Mouse (Mus musculus): ENCODE measurements around the gene Olfr914.

Olfr914 gene

DNA sequence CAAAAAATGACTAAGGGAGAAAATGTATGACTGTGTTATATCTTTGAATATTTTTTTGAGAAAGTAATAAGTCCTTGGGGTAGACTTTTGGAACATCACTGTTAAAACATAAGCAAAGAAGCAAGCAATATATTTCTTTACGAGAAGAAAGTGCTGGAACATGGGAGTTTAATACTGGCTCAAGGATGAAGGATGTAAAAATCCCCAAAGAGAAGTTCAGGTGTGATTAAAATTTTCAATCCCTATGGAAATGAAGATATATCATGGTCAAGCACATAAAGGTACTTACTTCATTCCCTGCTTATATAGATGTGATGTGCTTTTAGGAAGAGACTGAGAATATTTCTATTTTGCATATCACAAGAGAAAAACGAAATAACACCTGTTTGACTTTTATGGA is at the start of gene Olfr914:
TSS of gene Olfr914 (plus strand) at position 301 of the 400 bp plus-strand sequence.
- DNase-seq = no peak

DNA sequence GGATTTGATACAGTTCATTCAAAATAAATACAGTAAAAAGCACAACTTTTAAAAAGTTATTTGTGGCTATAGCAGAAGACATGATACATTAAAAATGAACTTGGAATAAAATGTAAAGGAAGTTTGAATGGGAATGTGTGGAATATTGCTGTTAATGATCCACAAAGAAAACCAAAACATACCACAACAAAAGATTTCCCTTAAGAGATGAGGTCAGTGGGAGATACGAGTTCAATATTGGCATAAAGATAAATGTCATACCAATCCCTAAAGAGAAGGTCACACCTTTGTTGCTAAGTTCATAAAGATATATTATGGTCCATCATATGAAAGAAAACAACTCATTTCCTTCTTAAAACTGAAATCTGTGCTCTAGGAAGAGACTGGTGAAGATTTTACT is 25.0 kb upstream of the Olfr914 start, which contains the start of gene Olfr912:
TSS of gene Olfr912 (plus strand) at position 301 of the 400 bp plus-strand sequence.
- DNase-seq = no peak

DNA sequence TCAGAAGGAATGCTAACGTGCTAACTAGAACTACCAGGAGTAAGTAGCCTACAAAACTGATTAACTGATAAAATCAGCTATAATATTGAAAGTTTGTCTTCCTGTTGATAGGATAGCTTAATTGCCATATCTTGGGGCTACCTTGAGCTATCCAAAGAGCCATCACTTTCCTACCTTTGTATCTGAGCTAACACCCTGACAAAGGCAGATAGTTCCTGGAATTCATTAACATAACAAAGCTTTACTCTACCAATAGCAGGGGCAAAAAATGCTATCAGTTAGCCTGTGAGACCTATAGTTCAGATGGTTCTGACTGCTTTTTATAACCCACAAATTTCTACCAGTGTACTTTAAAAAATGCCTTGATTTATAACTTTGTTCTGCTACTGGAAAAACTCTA is 13.8 kb upstream of the Olfr914 start:
- no peak for DNase-seq

DNA sequence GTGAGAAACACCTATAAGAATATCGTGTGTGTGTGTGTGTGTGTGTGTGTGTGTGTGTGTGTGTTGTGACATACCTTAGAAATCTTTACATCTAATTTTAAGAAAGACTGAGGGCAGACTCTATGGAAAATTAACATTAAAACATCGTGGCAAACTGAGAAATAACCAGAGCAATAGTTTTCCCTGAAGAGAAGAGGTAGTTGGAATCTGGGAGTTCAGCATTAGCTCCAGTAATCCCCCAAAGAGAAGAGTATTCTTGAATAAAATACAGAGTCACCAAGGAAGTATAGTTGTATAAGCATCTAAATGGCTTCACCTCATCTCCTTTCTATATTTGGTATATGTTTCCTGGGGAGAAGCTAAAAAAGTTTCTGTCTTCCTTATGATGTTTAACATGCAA is 12.4 kb upstream of the Olfr914 start, which contains the start of gene Olfr913:
TSS of gene Olfr913 (plus strand) at position 301 of the 400 bp plus-strand sequence.
- no peak for DNase-seq

DNA sequence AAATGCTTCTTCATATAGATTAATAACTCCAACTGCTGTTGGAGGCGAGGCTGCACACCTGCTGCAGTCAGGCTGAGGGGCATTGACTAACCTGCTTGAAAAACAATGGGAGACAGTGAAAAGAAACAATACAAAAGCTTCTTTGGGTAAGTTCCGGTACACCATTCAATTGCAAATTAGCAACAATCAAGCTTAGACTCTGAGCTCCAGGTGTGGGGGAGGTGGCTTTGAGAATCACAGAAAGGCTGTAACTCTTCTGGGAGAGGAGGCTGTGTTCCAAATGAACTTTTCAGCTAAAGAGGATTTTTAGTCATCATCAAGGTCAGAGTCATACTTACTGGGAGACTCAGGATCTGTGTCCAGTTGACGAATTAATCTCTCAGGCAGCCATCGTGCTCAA is 27.5 kb downstream of the Olfr914 start:
- DNase-seq = no peak

DNA sequence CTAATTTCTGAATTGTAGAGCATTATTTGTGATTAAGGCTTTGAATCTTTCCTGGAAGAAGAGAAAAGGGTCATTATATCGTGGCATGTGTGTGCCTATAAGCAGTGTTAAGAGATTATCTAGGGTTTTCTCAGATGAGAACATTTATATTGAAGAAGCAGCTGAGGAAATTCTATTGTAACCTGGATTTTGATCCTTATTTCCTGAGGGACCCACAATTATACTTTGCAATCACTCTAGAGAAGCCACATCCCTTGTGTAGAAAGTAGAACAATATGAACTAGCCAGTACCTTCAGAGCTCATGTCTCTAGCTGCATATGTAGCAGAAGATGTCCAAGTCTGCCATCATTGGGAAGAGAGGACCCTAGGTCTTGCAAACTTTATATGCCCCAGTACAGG is 54.9 kb downstream of the Olfr914 start, which contains the start of gene Olfr916:
TSS of gene Olfr916 (minus strand) at position 101 of the 400 bp plus-strand sequence.
- no peak for DNase-seq

Data from cerebellum, adult 18-20 months (tissue).